Mouse (Mus musculus) E14TG2a.4 (cell line): ENCODE results near the gene Sidt2.

Experiments
- H3K27me3 ChIP-seq: 2 replicates; pipeline ENCODE4 v1.6.1; 2014; ENCODE audit warnings: low read length, control low read depth; ENCODE audit not compliant: insufficient read depth
- H3K36me3 ChIP-seq: 2 replicates; pipeline ENCODE4 v1.6.1; 2014; ENCODE audit warnings: low read length, control low read depth; ENCODE audit not compliant: insufficient read depth
- H3K4me1 ChIP-seq: replicated peaks from 2 replicates; pipeline ENCODE4 v1.6.1; 2014; ENCODE audit warnings: low read depth, low read length, control low read depth
- H3K4me3 ChIP-seq: replicated peaks from 2 replicates; pipeline ENCODE4 v1.5.1; 2014; ENCODE audit warnings: mild to moderate bottlenecking, low read length
- H3K9me3 ChIP-seq: 2 replicates; pipeline ENCODE4 v1.6.1; 2014; ENCODE audit warnings: low read length, control low read depth
- CTCF ChIP-seq: conservative IDR thresholded peaks from 2 replicates; pipeline ENCODE4 v1.5.1; 2014; ENCODE audit warnings: low read length
- NANOG ChIP-seq: IDR thresholded peaks from 2 replicates; pipeline ENCODE4 v1.6.1; 2014; ENCODE audit warnings: borderline replicate concordance, low read length, mixed read lengths
- POU5F1 ChIP-seq: IDR thresholded peaks from 2 replicates; pipeline ENCODE4 v1.6.1; 2014; ENCODE audit warnings: low read length, borderline replicate concordance

Sidt2 gene

GRCm38 (mm10) chr9:45953511-45954293, 1.4 kb downstream of the Sidt2 start:
- Histone ChIP-seq H3K9me3 (no peaks in the 10 kb centered on the region), H3K4me3 (peak overlapping the region; percentile 88), H3K4me1 (peaks cover 29% of the 10 kb centered on the region), H3K36me3 (peaks cover 42% of the 10 kb centered on the region), H3K27me3 (0 out of 2 replicates have a peak, but pooled peaks cover 5% of the 10 kb centered on the region)
- TF ChIP-seq CTCF (no peak), NANOG (no peak), POU5F1 (no peak)

GRCm38 (mm10) chr9:45952890-45953289, 2.2 kb downstream of the Sidt2 start:
- Histone ChIP-seq H3K9me3 (no peaks in the 10 kb centered on the region), H3K4me1 (peaks cover 30% of the 10 kb centered on the region), H3K4me3 (no peak overlapping the region), H3K36me3 (peaks cover 49% of the 10 kb centered on the region), H3K27me3 (0 out of 2 replicates have a peak, but pooled peaks cover 5% of the 10 kb centered on the region)
- TF ChIP-seq NANOG (no peak), CTCF (no peak), POU5F1 (no peak)

- no peak overlapping the region for H3K4me3 ChIP-seq
These were observed 3.0 kb downstream of the Sidt2 start for GRCm38 (mm10) chr9:45952057-45952456.

GRCm38 (mm10) chr9:45946872-45947183, 8.2 kb downstream of the Sidt2 start:
- no peaks in the 10 kb centered on the region for H3K9me3 ChIP-seq
- H3K27me3 ChIP-seq, result 0 out of 2 replicates have a peak, but pooled peaks cover 10% of the 10 kb centered on the region
- peak overlapping the region; percentile 37 for H3K4me3 ChIP-seq
- H3K4me1 ChIP-seq, result peaks cover 61% of the 10 kb centered on the region
- H3K36me3 ChIP-seq, result peaks cover 79% of the 10 kb centered on the region
- no peak for TF ChIP-seq CTCF
- no peak for TF ChIP-seq NANOG
- no peak for TF ChIP-seq POU5F1

More at GRCm38 (mm10) chr9:45952057-45952456, 3.0 kb downstream of the Sidt2 start:
- H3K27me3 ChIP-seq, result 0 out of 2 replicates have a peak, but pooled peaks cover 5% of the 10 kb centered on the region
- TF ChIP-seq CTCF (no peak), NANOG (no peak)
- peaks cover 52% of the 10 kb centered on the region for H3K36me3 ChIP-seq
- H3K9me3 ChIP-seq, result no peaks in the 10 kb centered on the region
- H3K4me1 ChIP-seq, result peaks cover 35% of the 10 kb centered on the region

- H3K9me3 ChIP-seq, result no peaks in the 10 kb centered on the region
- H3K36me3 ChIP-seq, result peaks cover 77% of the 10 kb centered on the region
- H3K27me3 ChIP-seq, result 0 out of 2 replicates have a peak, but pooled peaks cover 12% of the 10 kb centered on the region
- H3K4me3 ChIP-seq, result peak overlapping the region; percentile 37
- peaks cover 66% of the 10 kb centered on the region for H3K4me1 ChIP-seq
- TF ChIP-seq NANOG (no peak), POU5F1 (no peak), CTCF (no peak)
These were observed 8.7 kb downstream of the Sidt2 start for GRCm38 (mm10) chr9:45946182-45946871.

- Histone ChIP-seq H3K9me3 (no peaks in the 10 kb centered on the region), H3K27me3 (0 out of 2 replicates have a peak, but pooled peaks cover 12% of the 10 kb centered on the region), H3K36me3 (peaks cover 77% of the 10 kb centered on the region), H3K4me3 (no peak overlapping the region), H3K4me1 (peaks cover 70% of the 10 kb centered on the region)
- TF ChIP-seq NANOG (no peak), POU5F1 (no peak), CTCF (no peak)
These were observed 9.3 kb downstream of the Sidt2 start for GRCm38 (mm10) chr9:45945721-45946120.

- H3K36me3 ChIP-seq, result peaks cover 70% of the 10 kb centered on the region
- peaks cover 70% of the 10 kb centered on the region for H3K4me1 ChIP-seq
- TF ChIP-seq CTCF (no peak), NANOG (no peak), POU5F1 (no peak)
- H3K9me3 ChIP-seq, result no peaks in the 10 kb centered on the region
- H3K4me3 ChIP-seq, result no peak overlapping the region
- H3K27me3 ChIP-seq, result 0 out of 2 replicates have a peak, but pooled peaks cover 12% of the 10 kb centered on the region
These were observed 10.3 kb downstream of the Sidt2 start for GRCm38 (mm10) chr9:45944506-45945400.
